Mouse (Mus musculus) hindbrain, embryonic 12.5 days (tissue): ENCODE measurements at regions not wholly inside any gene's neighbourhood (a gene's known extent, or its start where the extent isn't known, plus 50 kb on each side); places are given as distances from the start of the nearest gene placed in this dataset.

ENCODE experiments used
- ATAC-seq: fragments of 200-750 bp; cut with Nextera tagmentation; 2 replicates; pipeline ENCODE4 v1.8.0; 2017; ENCODE audit warnings: moderate TSS enrichment; ENCODE audit not compliant: low FRiP score
- H3K27ac ChIP-seq: fragments of 300-500 bp; sonication (generic); 2 replicates; pipeline ENCODE4 v1.5.1; 2016; ENCODE audit warnings: mild to moderate bottlenecking
- H3K27me3 ChIP-seq: fragments of 300-500 bp; sonication (generic); 2 replicates; pipeline ENCODE4 v1.6.1; 2016; ENCODE audit warnings: mild to moderate bottlenecking
- H3K36me3 ChIP-seq: fragments of 300-500 bp; sonication (generic); 2 replicates; pipeline ENCODE4 v1.6.1; 2016; ENCODE audit warnings: mild to moderate bottlenecking
- H3K4me1 ChIP-seq: fragments of 300-500 bp; sonication (generic); 2 replicates; pipeline ENCODE4 v1.6.1; 2016
- H3K4me2 ChIP-seq: fragments of 300-500 bp; sonication (generic); replicated peaks from 2 replicates; pipeline ENCODE4 v1.6.1; 2016; ENCODE audit warnings: mild to moderate bottlenecking
- H3K4me3 ChIP-seq: fragments of 300-500 bp; sonication (generic); 2 replicates; pipeline ENCODE4 v1.5.1; 2016; ENCODE audit warnings: mild to moderate bottlenecking
- H3K9ac ChIP-seq: fragments of 300-500 bp; sonication (generic); 2 replicates; pipeline ENCODE4 v1.6.1; 2016; ENCODE audit warnings: mild to moderate bottlenecking, moderate library complexity
- H3K9me3 ChIP-seq: fragments of 300-500 bp; sonication (generic); replicated peaks from 2 replicates; pipeline ENCODE4 v1.6.1; 2016; ENCODE audit warnings: mild to moderate bottlenecking
- WGBS: fragments of 180-500 bp; shearing (Covaris S2); methylation state at CpG from one replicate; pipeline ENCODE4 v1.1.7; 2016; 5-methylcytosine and 5-hydroxymethylcytosine counted together

DNA sequence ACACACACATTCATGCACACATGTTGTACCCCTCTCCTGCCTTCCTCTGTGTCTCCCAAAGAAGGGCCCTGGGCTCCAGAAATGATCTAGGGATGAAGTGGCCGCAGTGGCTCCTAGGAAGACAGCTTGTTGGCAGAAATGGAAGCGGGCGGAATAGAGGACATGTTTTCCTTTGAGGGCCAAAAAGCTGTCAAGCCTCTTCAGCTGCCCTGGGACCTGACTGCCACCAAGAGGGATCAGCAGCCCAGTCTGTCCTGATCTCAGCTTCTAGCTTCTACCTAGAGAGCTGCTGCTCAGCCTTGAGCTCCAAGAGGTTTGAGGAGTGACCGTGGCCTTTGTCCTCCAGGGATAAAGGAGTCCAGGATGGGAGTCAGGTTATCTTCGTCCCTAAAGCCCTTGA is 93.8 kb upstream of the Zfp703 start:
- Histone ChIP-seq H3K27me3 (peaks cover 8% of the 10 kb centered on the region; the same call in 1 of the 2 replicates), H3K9ac (no peak overlapping the region), H3K27ac (no peak overlapping the region), H3K9me3 (no peaks in the 10 kb centered on the region), H3K36me3 (no peaks in the 10 kb centered on the region), H3K4me1 (0 out of 2 replicates have a peak, but pooled peaks cover 6% of the 10 kb centered on the region), H3K4me3 (no peak overlapping the region), H3K4me2 (no peak overlapping the region)
- WGBS: 81% methylated on average over 5 of the region's 5 CpGs
- ATAC-seq: no peak

DNA sequence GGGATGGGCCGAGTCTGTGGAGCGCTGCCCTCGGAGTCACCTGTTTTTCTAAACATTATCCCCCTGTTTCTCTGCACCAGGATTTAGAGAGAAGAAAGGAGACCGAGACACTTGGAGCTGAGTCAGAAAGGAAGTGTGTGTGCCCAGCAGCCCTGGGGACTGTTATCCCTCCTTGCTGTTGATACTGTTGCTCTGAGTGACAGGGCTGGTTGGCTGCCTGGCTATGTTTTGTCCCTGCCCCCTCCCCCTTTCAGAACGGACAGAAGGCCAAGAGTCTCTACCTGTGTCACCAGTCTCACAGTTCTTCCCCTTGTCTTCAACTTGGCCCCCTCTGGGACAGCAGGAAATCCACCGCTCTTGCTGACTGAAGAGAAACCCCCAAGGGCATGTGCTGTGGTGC is 93.4 kb upstream of the Zfp703 start:
- ATAC-seq: no peak
- no peak overlapping the region for H3K27ac ChIP-seq
- 74% methylated on average over 6 of the region's 6 CpGs for WGBS
- H3K36me3 ChIP-seq: no peaks in the 10 kb centered on the region
- H3K4me2 ChIP-seq: no peak overlapping the region
- H3K27me3 ChIP-seq: peaks cover 8% of the 10 kb centered on the region; the same call in 1 of the 2 replicates
- H3K9ac ChIP-seq: no peak overlapping the region
- no peak overlapping the region for H3K4me3 ChIP-seq
- H3K4me1 ChIP-seq: 0 out of 2 replicates have a peak, but pooled peaks cover 6% of the 10 kb centered on the region
- H3K9me3 ChIP-seq: no peaks in the 10 kb centered on the region

DNA sequence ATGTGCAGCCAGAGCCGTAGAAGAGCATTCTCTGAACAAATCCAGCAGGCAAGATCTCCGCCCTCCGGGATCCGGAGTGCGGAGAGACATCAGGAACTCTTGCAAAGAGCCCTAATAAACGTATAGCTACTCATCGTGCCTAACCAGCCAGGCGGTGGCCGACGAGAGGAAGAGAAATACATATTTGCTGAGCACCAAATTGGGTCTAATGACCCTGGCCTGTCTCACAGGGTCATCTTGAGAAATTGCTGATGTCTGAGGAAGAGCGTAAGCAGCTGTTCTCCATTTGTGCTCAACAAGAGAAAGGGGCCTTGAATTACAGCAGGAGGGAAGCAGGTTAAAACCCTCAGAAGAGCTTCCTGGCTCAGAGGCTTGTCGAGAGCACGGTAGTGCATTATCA is 92.8 kb upstream of the Zfp703 start:
- no peak for ATAC-seq
- no peak overlapping the region for H3K9ac ChIP-seq
- 0 out of 2 replicates have a peak, but pooled peaks cover 6% of the 10 kb centered on the region for H3K4me1 ChIP-seq
- WGBS: 69% methylated on average over 13 of the region's 13 CpGs
- H3K9me3 ChIP-seq: no peaks in the 10 kb centered on the region
- H3K4me2 ChIP-seq: no peak overlapping the region
- H3K36me3 ChIP-seq: no peaks in the 10 kb centered on the region
- H3K27ac ChIP-seq: no peak overlapping the region
- H3K4me3 ChIP-seq: no peak overlapping the region
- H3K27me3 ChIP-seq: peaks cover 8% of the 10 kb centered on the region; the same call in 1 of the 2 replicates

- Histone ChIP-seq H3K4me3 (no peak overlapping the region), H3K4me2 (no peak overlapping the region), H3K27ac (no peak overlapping the region), H3K9me3 (no peaks in the 10 kb centered on the region), H3K27me3 (peaks cover 8% of the 10 kb centered on the region; the same call in 1 of the 2 replicates), H3K4me1 (0 out of 2 replicates have a peak, but pooled peaks cover 6% of the 10 kb centered on the region), H3K9ac (no peak overlapping the region), H3K36me3 (no peaks in the 10 kb centered on the region)
- WGBS: 84% methylated on average over 5 of the region's 5 CpGs
- ATAC-seq: no peak
Observed at GRCm38 (mm10) chr8:26885365-26885764, 91.8 kb upstream of the Zfp703 start.

DNA sequence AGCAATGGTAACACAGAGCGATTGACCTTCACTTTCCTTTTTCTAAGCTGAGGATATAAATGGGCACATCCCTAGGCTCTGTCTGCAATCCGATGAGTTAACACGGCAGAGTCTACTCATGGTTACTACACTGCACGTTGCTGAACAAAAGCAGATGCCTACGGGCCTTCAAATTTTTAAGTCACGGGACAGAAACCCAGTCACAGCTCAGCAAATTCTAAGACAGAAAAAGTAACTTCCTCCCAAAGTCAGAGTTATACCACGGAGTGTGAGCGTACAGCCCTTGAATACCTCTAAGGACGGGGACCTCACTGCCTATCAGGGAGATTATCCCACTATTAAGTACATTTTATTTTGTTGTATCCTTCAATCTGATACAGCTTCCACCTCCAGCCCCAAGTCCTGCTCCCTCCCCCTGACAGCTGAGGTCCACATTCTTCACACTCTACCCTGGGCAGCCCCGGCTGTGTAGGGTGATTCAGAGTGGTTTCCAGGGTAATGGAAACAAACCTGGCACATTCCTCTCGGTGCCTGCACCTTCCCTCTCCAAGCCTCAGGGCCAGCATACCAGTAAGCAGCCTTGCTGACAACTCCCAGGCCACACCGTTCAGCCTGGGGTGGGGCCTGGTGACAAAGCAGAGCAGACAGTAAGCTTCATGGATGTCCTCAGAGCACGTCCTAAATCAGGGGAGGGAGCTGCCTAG is 90.2 kb upstream of the Zfp703 start:
- H3K9ac ChIP-seq: no peak overlapping the region
- peaks cover 13% of the 10 kb centered on the region; the same call in 1 of the 2 replicates for H3K27me3 ChIP-seq
- no peaks in the 10 kb centered on the region for H3K36me3 ChIP-seq
- no peak overlapping the region for H3K27ac ChIP-seq
- ATAC-seq: no peak
- no peak overlapping the region for H3K4me2 ChIP-seq
- no peak overlapping the region for H3K4me3 ChIP-seq
- WGBS: 77% methylated on average over 13 of the region's 13 CpGs
- no peaks in the 10 kb centered on the region for H3K9me3 ChIP-seq
- H3K4me1 ChIP-seq: peaks cover 8% of the 10 kb centered on the region

GRCm38 (mm10) chr8:26887551-26887950 is 89.6 kb upstream of the Zfp703 start:
- Histone ChIP-seq H3K9me3 (no peaks in the 10 kb centered on the region), H3K9ac (no peak overlapping the region), H3K4me1 (peaks cover 13% of the 10 kb centered on the region), H3K27me3 (peaks cover 13% of the 10 kb centered on the region; the same call in 1 of the 2 replicates), H3K27ac (no peak overlapping the region), H3K4me2 (no peak overlapping the region), H3K36me3 (no peaks in the 10 kb centered on the region), H3K4me3 (no peak overlapping the region)
- no peak for ATAC-seq
- 71% methylated on average over 5 of the region's 5 CpGs for WGBS

DNA sequence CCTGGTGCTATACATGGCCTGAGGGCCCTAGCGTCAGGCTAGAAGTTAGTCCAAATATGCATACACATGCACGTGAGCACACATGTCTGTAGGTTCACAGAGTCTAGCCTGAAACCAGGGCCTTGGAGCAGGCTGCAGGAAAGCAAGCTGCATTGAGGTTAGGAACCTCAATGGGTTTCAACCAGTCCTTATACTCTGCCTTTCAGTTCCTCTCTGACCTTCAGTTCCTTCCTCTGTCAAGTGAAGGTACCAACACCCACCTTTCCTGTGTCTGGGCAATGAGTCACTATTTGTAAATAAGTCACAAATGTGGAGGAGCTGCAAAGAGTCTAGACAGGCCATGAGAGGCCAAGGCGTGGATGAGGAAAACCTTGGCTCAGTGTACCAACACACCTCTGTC is 89.1 kb upstream of the Zfp703 start:
- H3K27ac ChIP-seq: no peak overlapping the region
- H3K36me3 ChIP-seq: no peaks in the 10 kb centered on the region
- H3K27me3 ChIP-seq: peaks cover 13% of the 10 kb centered on the region
- no peak overlapping the region for H3K9ac ChIP-seq
- WGBS: 82% methylated on average over 3 of the region's 3 CpGs
- H3K9me3 ChIP-seq: no peaks in the 10 kb centered on the region
- no peak for ATAC-seq
- no peak overlapping the region for H3K4me3 ChIP-seq
- H3K4me1 ChIP-seq: peaks cover 13% of the 10 kb centered on the region
- no peak overlapping the region for H3K4me2 ChIP-seq

- Histone ChIP-seq H3K4me3 (no peak overlapping the region), H3K36me3 (no peaks in the 10 kb centered on the region), H3K9me3 (no peaks in the 10 kb centered on the region), H3K27me3 (peaks cover 12% of the 10 kb centered on the region), H3K4me2 (no peak overlapping the region), H3K4me1 (peaks cover 9% of the 10 kb centered on the region), H3K27ac (no peak overlapping the region), H3K9ac (no peak overlapping the region)
- no peak for ATAC-seq
- 53% methylated on average over 11 of the region's 11 CpGs for WGBS
Observed at GRCm38 (mm10) chr8:26891881-26892280, 85.2 kb upstream of the Zfp703 start.

DNA sequence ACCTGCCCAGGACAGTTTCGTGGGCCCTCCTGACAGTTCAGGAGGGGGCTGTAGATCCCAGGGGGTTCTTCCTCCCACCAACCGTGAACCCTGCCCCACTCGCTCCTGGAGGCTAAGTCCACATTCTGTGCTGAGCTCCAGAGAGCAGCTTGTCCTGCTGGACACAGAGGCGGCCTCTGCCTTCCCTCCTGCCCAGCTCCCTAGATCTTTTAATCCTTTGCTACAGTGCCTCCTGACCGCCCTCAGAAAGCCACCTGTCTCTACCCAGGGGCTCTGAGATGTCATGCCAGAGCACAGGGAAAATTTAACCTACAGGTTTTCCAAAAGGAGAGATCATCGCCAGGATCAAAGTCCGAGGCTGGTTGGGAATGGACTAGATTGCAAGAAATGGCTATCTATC is 84.7 kb upstream of the Zfp703 start:
- no peak overlapping the region for H3K27ac ChIP-seq
- H3K9me3 ChIP-seq: no peaks in the 10 kb centered on the region
- no peak for ATAC-seq
- WGBS: 59% methylated on average over 7 of the region's 7 CpGs
- H3K9ac ChIP-seq: no peak overlapping the region
- H3K4me1 ChIP-seq: peaks cover 7% of the 10 kb centered on the region
- H3K36me3 ChIP-seq: no peaks in the 10 kb centered on the region
- no peak overlapping the region for H3K4me2 ChIP-seq
- H3K4me3 ChIP-seq: no peak overlapping the region
- peaks cover 12% of the 10 kb centered on the region for H3K27me3 ChIP-seq

- WGBS: 86% methylated on average over 11 of the region's 11 CpGs
- no peak overlapping the region for H3K27ac ChIP-seq
- no peaks in the 10 kb centered on the region for H3K36me3 ChIP-seq
- no peak overlapping the region for H3K9ac ChIP-seq
- peaks cover 15% of the 10 kb centered on the region for H3K27me3 ChIP-seq
- no peak for ATAC-seq
- H3K4me2 ChIP-seq: no peak overlapping the region
- peaks cover 7% of the 10 kb centered on the region for H3K4me1 ChIP-seq
- no peaks in the 10 kb centered on the region for H3K9me3 ChIP-seq
- no peak overlapping the region for H3K4me3 ChIP-seq
Observed at GRCm38 (mm10) chr8:26895867-26896266, 81.3 kb upstream of the Zfp703 start.

GRCm38 (mm10) chr8:26903289-26903688 is 73.8 kb upstream of the Zfp703 start:
- H3K27me3 ChIP-seq: peaks cover 5% of the 10 kb centered on the region; the same call in 1 of the 2 replicates
- no peak for ATAC-seq
- no peak overlapping the region for H3K4me3 ChIP-seq
- no peaks in the 10 kb centered on the region for H3K36me3 ChIP-seq
- H3K9ac ChIP-seq: no peak overlapping the region
- no peaks in the 10 kb centered on the region for H3K4me1 ChIP-seq
- H3K27ac ChIP-seq: no peak overlapping the region
- H3K9me3 ChIP-seq: no peaks in the 10 kb centered on the region
- WGBS: 75% methylated on average over 5 of the region's 5 CpGs
- H3K4me2 ChIP-seq: no peak overlapping the region

GRCm38 (mm10) chr8:26906257-26906656 is 70.9 kb upstream of the Zfp703 start:
- no peak overlapping the region for H3K4me3 ChIP-seq
- 86% methylated on average over 4 of the region's 4 CpGs for WGBS
- ATAC-seq: no peak
- no peaks in the 10 kb centered on the region for H3K4me1 ChIP-seq
- H3K9ac ChIP-seq: no peak overlapping the region
- no peaks in the 10 kb centered on the region for H3K9me3 ChIP-seq
- H3K36me3 ChIP-seq: no peaks in the 10 kb centered on the region
- no peak overlapping the region for H3K27ac ChIP-seq
- H3K27me3 ChIP-seq: 0 out of 2 replicates have a peak, but pooled peaks cover 2% of the 10 kb centered on the region
- no peak overlapping the region for H3K4me2 ChIP-seq
